Mouse (Mus musculus) frontal cortex, adult (tissue): ENCODE measurements around the gene Kpna7.
"Not testable (repeated sequence)": the region's sequence is repeated elsewhere in the genome, so short reads cannot be mapped to it uniquely, and the experiment has no call there.

Experiments
- ATAC-seq: cut with Nextera tagmentation; 2 replicates; pipeline ENCODE4 v1.9.2; 2017; ENCODE audit warnings: mild to moderate bottlenecking, moderate library complexity, mixed read lengths; ENCODE audit not compliant: low TSS enrichment

The Kpna7 gene

GRCm38 (mm10) chr5:145102706-145103105 is 18.9 kb upstream of the Kpna7 start:
- ATAC-seq, result peak; percentile 44; the same call in 1 of the 2 replicates

GRCm38 (mm10) chr5:145101451-145101850 is 17.6 kb upstream of the Kpna7 start:
- ATAC-seq, result not testable (repeated sequence)

GRCm38 (mm10) chr5:145100960-145101359 is 17.1 kb upstream of the Kpna7 start:
- ATAC-seq, result no peak

- no peak for ATAC-seq
Measured at GRCm38 (mm10) chr5:145098340-145098821, 14.6 kb upstream of the Kpna7 start.

GRCm38 (mm10) chr5:145096195-145096594 is 12.4 kb upstream of the Kpna7 start:
- no peak for ATAC-seq

GRCm38 (mm10) chr5:145089878-145090277 is 6.0 kb upstream of the Kpna7 start:
- no peak for ATAC-seq

GRCm38 (mm10) chr5:145088186-145088585 is 4.4 kb upstream of the Kpna7 start:
- no peak for ATAC-seq

- no peak for ATAC-seq
Measured at GRCm38 (mm10) chr5:145084822-145085221, 992 bp upstream of the Kpna7 start.

- not testable (repeated sequence) for ATAC-seq
Measured at GRCm38 (mm10) chr5:145083201-145083600, 629 bp downstream of the Kpna7 start.

GRCm38 (mm10) chr5:145081866-145082613 is 1.8 kb downstream of the Kpna7 start:
- no peak for ATAC-seq

GRCm38 (mm10) chr5:145075081-145075480 is 8.7 kb downstream of the Kpna7 start:
- ATAC-seq, result no peak

- ATAC-seq, result no peak
Measured at GRCm38 (mm10) chr5:145071342-145071741, 12.5 kb downstream of the Kpna7 start.

GRCm38 (mm10) chr5:145069707-145070106 is 14.1 kb downstream of the Kpna7 start:
- ATAC-seq, result peak; percentile 87

- ATAC-seq, result no peak
Measured at GRCm38 (mm10) chr5:145068863-145069262, 15.0 kb downstream of the Kpna7 start.

- ATAC-seq, result no peak
Measured at GRCm38 (mm10) chr5:145064765-145065340, 19.0 kb downstream of the Kpna7 start.

- no peak for ATAC-seq
Measured at GRCm38 (mm10) chr5:145059524-145059923, 24.3 kb downstream of the Kpna7 start.

GRCm38 (mm10) chr5:145058722-145059121 is 25.1 kb downstream of the Kpna7 start:
- no peak for ATAC-seq

GRCm38 (mm10) chr5:145057907-145058306 is 25.9 kb downstream of the Kpna7 start:
- no peak for ATAC-seq

GRCm38 (mm10) chr5:145054187-145054586 is 29.6 kb downstream of the Kpna7 start:
- not testable (repeated sequence) for ATAC-seq

GRCm38 (mm10) chr5:145042690-145043089 is 41.1 kb downstream of the Kpna7 start, which contains the start of gene 1700018F24Rik:
Gene 1700018F24Rik (plus strand): TSS chr5:145042990.
- not testable (repeated sequence) for ATAC-seq

- no peak for ATAC-seq
Measured at GRCm38 (mm10) chr5:145041628-145042027, 42.2 kb downstream of the Kpna7 start.

- not testable (repeated sequence) for ATAC-seq
Measured at GRCm38 (mm10) chr5:145032391-145032790, 51.4 kb downstream of the Kpna7 start, which contains the start of gene Gm4871. Gene Gm4871 (minus strand): TSS chr5:145032754.

- ATAC-seq, result not testable (repeated sequence)
Measured at GRCm38 (mm10) chr5:145030476-145030875, 53.4 kb downstream of the Kpna7 start.
